Mouse (Mus musculus) small intestine, adult 2 months (tissue): ENCODE data around the gene Nck1.

Experiments
- CTCF ChIP-seq: fragments of 200-500 bp; IDR thresholded peaks from 2 replicates; pipeline ENCODE4 v1.5.1; 2012; ENCODE audit warnings: low read depth, mild to moderate bottlenecking, control low read depth, inconsistent platforms, low read length, moderate library complexity, mixed read lengths; ENCODE audit not compliant: insufficient replicate concordance, insufficient read length; ENCODE audit errors: extremely low read depth
- POLR2A ChIP-seq: fragments of 200-500 bp; IDR thresholded peaks from 2 replicates; pipeline ENCODE4 v1.6.1; 2012; ENCODE audit warnings: low read depth, mild to moderate bottlenecking, control low read depth, inconsistent platforms, low read length, moderate library complexity

GRCm38 (mm10) chr9:100467653-100468052, 78.3 kb downstream of the Nck1 start:
- TF ChIP-seq CTCF (no peak), POLR2A (no peak)
